Mouse (Mus musculus): ENCODE measurements at regions not wholly inside any gene's neighbourhood (a gene's known extent, or its start where the extent isn't known, plus 50 kb on each side); places are given as distances from the start of the nearest gene placed in this dataset.

GRCm38 (mm10) chr3:38299236-38299897 is 185.3 kb downstream of the Ankrd50 start:
- H3K9me3 ChIP-seq (ENCODE audit: control insufficient read depth, low read length) = no peaks in the 10 kb centered on the region
- DNase-seq (ENCODE audit: low spot score) = peak; percentile 51
- no peaks in the 10 kb centered on the region for H3K27me3 ChIP-seq (ENCODE audit: control insufficient read depth, insufficient read depth, low read length)
- no peak overlapping the region for H3K4me3 ChIP-seq (replicated peaks; ENCODE audit: low read length)
- no peak overlapping the region for H3K4me2 ChIP-seq (replicated peaks)
- H3K36me3 ChIP-seq (replicated peaks; ENCODE audit: control insufficient read depth, insufficient read depth) = no peaks in the 10 kb centered on the region
- no peak overlapping the region for H3K9ac ChIP-seq
- H3K27ac ChIP-seq = peak overlapping the region; percentile 32; the same call in 1 of the 2 replicates
- H3K4me1 ChIP-seq (replicated peaks; ENCODE audit: control insufficient read depth, insufficient read depth, low read length) = peaks cover 7% of the 10 kb centered on the region; the same call in 1 of the 2 replicates
- peak; percentile 92 for ATAC-seq (ENCODE audit: low FRiP score)
- 14% methylated on average over 2 of the region's 2 CpGs for WGBS

GRCm38 (mm10) chr3:38297499-38297898 is 187.1 kb downstream of the Ankrd50 start:
- no peak overlapping the region for H3K4me3 ChIP-seq (replicated peaks; ENCODE audit: low read length)
- no peak overlapping the region for H3K27ac ChIP-seq
- no peak overlapping the region for H3K4me2 ChIP-seq (replicated peaks)
- no peaks in the 10 kb centered on the region for H3K27me3 ChIP-seq (ENCODE audit: control insufficient read depth, insufficient read depth, low read length)
- H3K4me1 ChIP-seq (replicated peaks; ENCODE audit: control insufficient read depth, insufficient read depth, low read length) = peaks cover 7% of the 10 kb centered on the region; the same call in 1 of the 2 replicates
- WGBS = 82% methylated on average over 2 of the region's 2 CpGs
- H3K9ac ChIP-seq = no peak overlapping the region
- DNase-seq (ENCODE audit: low spot score) = no peak
- ATAC-seq (ENCODE audit: low FRiP score) = no peak
- no peaks in the 10 kb centered on the region for H3K9me3 ChIP-seq (ENCODE audit: control insufficient read depth, low read length)
- no peaks in the 10 kb centered on the region for H3K36me3 ChIP-seq (replicated peaks; ENCODE audit: control insufficient read depth, insufficient read depth)

DNA sequence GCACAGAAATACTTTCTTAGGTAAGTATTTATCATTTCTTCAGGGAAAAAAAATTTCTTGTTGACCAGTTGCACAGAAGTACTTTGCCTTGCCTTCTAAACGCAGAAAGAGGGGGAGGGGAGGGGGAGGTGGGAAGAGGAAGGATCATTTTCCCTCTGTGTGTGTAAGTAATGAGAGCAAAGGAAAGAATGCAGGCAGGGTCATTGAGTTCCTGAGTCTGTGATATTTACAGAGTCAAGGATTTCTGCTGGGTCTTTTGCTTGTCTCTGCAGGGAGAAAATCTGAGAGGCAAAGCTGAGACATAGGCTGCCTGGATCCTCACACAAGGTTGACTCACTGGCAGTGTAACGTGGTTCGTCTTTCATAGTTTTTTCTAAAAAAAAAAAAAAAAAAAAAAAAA is 195.6 kb downstream of the Ankrd50 start:
- WGBS = 48% methylated on average over 3 of the region's 3 CpGs
- no peak for DNase-seq (ENCODE audit: low spot score)
- no peak overlapping the region for H3K4me3 ChIP-seq (replicated peaks; ENCODE audit: low read length)

GRCm38 (mm10) chr3:38283687-38284124 is 200.9 kb downstream of the Ankrd50 start:
- H3K36me3 ChIP-seq (replicated peaks; ENCODE audit: control insufficient read depth, insufficient read depth) = no peaks in the 10 kb centered on the region
- no peak overlapping the region for H3K4me3 ChIP-seq (replicated peaks; ENCODE audit: low read length)
- no peaks in the 10 kb centered on the region for H3K4me1 ChIP-seq (replicated peaks; ENCODE audit: control insufficient read depth, insufficient read depth, low read length)
- no peak for DNase-seq (ENCODE audit: low spot score)
- H3K9me3 ChIP-seq (ENCODE audit: control insufficient read depth, low read length) = 0 out of 2 replicates have a peak, but pooled peaks cover 5% of the 10 kb centered on the region
- no peak overlapping the region for H3K4me2 ChIP-seq (replicated peaks)
- H3K27ac ChIP-seq = no peak overlapping the region
- no peak overlapping the region for H3K9ac ChIP-seq
- ATAC-seq (ENCODE audit: low FRiP score) = no peak
- H3K27me3 ChIP-seq (ENCODE audit: control insufficient read depth, insufficient read depth, low read length) = no peaks in the 10 kb centered on the region
- WGBS = 69% methylated on average over 11 of the region's 11 CpGs

More for the DNA sequence above, 195.6 kb downstream of the Ankrd50 start:
- Histone ChIP-seq H3K27ac (no peak overlapping the region), H3K4me1 (replicated peaks; ENCODE audit: control insufficient read depth, insufficient read depth, low read length) (no peaks in the 10 kb centered on the region), H3K9ac (no peak overlapping the region), H3K9me3 (ENCODE audit: control insufficient read depth, low read length) (0 out of 2 replicates have a peak, but pooled peaks cover 5% of the 10 kb centered on the region), H3K27me3 (ENCODE audit: control insufficient read depth, insufficient read depth, low read length) (no peaks in the 10 kb centered on the region), H3K4me2 (replicated peaks) (no peak overlapping the region), H3K36me3 (replicated peaks; ENCODE audit: control insufficient read depth, insufficient read depth) (no peaks in the 10 kb centered on the region)
- ATAC-seq (ENCODE audit: low FRiP score) = no peak

- ATAC-seq (ENCODE audit: low FRiP score) (no peak), DNase-seq (ENCODE audit: low spot score) (no peak)
- no peaks in the 10 kb centered on the region for H3K4me1 ChIP-seq (replicated peaks; ENCODE audit: control insufficient read depth, insufficient read depth, low read length)
- H3K9ac ChIP-seq = no peak overlapping the region
- H3K36me3 ChIP-seq (replicated peaks; ENCODE audit: control insufficient read depth, insufficient read depth) = no peaks in the 10 kb centered on the region
- H3K4me2 ChIP-seq (replicated peaks) = no peak overlapping the region
- no peaks in the 10 kb centered on the region for H3K27me3 ChIP-seq (ENCODE audit: control insufficient read depth, insufficient read depth, low read length)
- WGBS = 92% methylated on average over 4 of the region's 4 CpGs
- H3K4me3 ChIP-seq (replicated peaks; ENCODE audit: low read length) = no peak overlapping the region
- no peak overlapping the region for H3K27ac ChIP-seq
- H3K9me3 ChIP-seq (ENCODE audit: control insufficient read depth, low read length) = 0 out of 2 replicates have a peak, but pooled peaks cover 5% of the 10 kb centered on the region
Observed at GRCm38 (mm10) chr3:38282891-38283290, 201.8 kb downstream of the Ankrd50 start.

DNA sequence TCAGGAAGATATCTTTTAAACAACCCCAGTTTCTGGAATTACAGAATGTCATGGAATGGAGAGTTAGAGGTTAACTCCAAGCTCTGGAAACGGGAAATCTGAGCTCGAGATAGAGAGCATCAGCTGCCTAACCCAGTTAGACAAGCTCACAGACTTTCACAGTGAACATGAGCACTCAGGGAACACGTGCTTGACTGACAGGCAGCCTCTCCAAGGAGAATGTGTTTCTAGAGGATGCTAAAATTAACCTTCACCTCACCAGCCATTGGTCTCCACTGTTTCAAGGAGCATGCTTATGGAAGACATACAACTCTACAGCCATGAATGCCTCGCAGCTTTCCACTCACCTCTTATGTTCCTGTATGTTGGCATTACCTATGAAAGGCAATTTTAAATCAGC is 203.0 kb downstream of the Ankrd50 start:
- Histone ChIP-seq H3K27ac (no peak overlapping the region), H3K9ac (no peak overlapping the region), H3K4me3 (replicated peaks; ENCODE audit: low read length) (no peak overlapping the region), H3K4me1 (replicated peaks; ENCODE audit: control insufficient read depth, insufficient read depth, low read length) (no peaks in the 10 kb centered on the region), H3K4me2 (replicated peaks) (no peak overlapping the region), H3K27me3 (ENCODE audit: control insufficient read depth, insufficient read depth, low read length) (no peaks in the 10 kb centered on the region), H3K9me3 (ENCODE audit: control insufficient read depth, low read length) (0 out of 2 replicates have a peak, but pooled peaks cover 5% of the 10 kb centered on the region), H3K36me3 (replicated peaks; ENCODE audit: control insufficient read depth, insufficient read depth) (no peaks in the 10 kb centered on the region)
- 70% methylated on average over 4 of the region's 4 CpGs for WGBS
- ATAC-seq (ENCODE audit: low FRiP score) = no peak
- no peak for DNase-seq (ENCODE audit: low spot score)

GRCm38 (mm10) chr3:38280876-38281275 is 203.8 kb downstream of the Ankrd50 start:
- no peak overlapping the region for H3K27ac ChIP-seq
- no peak for ATAC-seq (ENCODE audit: low FRiP score)
- WGBS = 89% methylated on average over 6 of the region's 6 CpGs

GRCm38 (mm10) chr3:38280105-38280504 is 204.5 kb downstream of the Ankrd50 start:
- Histone ChIP-seq H3K27ac (no peak overlapping the region), H3K9ac (no peak overlapping the region), H3K4me1 (replicated peaks; ENCODE audit: control insufficient read depth, insufficient read depth, low read length) (no peaks in the 10 kb centered on the region), H3K4me3 (replicated peaks; ENCODE audit: low read length) (no peak overlapping the region), H3K4me2 (replicated peaks) (no peak overlapping the region), H3K9me3 (ENCODE audit: control insufficient read depth, low read length) (no peaks in the 10 kb centered on the region), H3K36me3 (replicated peaks; ENCODE audit: control insufficient read depth, insufficient read depth) (no peaks in the 10 kb centered on the region), H3K27me3 (ENCODE audit: control insufficient read depth, insufficient read depth, low read length) (no peaks in the 10 kb centered on the region)
- no peak for ATAC-seq (ENCODE audit: low FRiP score)
- no peak for DNase-seq (ENCODE audit: low spot score)
- 81% methylated on average over 3 of the region's 3 CpGs for WGBS

More at GRCm38 (mm10) chr3:38280876-38281275, 203.8 kb downstream of the Ankrd50 start:
- DNase-seq (ENCODE audit: low spot score) = no peak
- no peaks in the 10 kb centered on the region for H3K27me3 ChIP-seq (ENCODE audit: control insufficient read depth, insufficient read depth, low read length)
- H3K9ac ChIP-seq = no peak overlapping the region
- no peaks in the 10 kb centered on the region for H3K4me1 ChIP-seq (replicated peaks; ENCODE audit: control insufficient read depth, insufficient read depth, low read length)
- no peaks in the 10 kb centered on the region for H3K9me3 ChIP-seq (ENCODE audit: control insufficient read depth, low read length)
- H3K36me3 ChIP-seq (replicated peaks; ENCODE audit: control insufficient read depth, insufficient read depth) = no peaks in the 10 kb centered on the region
- no peak overlapping the region for H3K4me2 ChIP-seq (replicated peaks)
- no peak overlapping the region for H3K4me3 ChIP-seq (replicated peaks; ENCODE audit: low read length)

- 92% methylated on average over 1 of the region's 1 CpGs for WGBS
- no peak for ATAC-seq (ENCODE audit: low FRiP score)
- no peak overlapping the region for H3K4me3 ChIP-seq (replicated peaks; ENCODE audit: low read length)
Observed at GRCm38 (mm10) chr3:38276948-38277504, 207.6 kb downstream of the Ankrd50 start.

More at GRCm38 (mm10) chr3:38276948-38277504, 207.6 kb downstream of the Ankrd50 start:
- Histone ChIP-seq H3K9me3 (ENCODE audit: control insufficient read depth, low read length) (no peaks in the 10 kb centered on the region), H3K4me1 (replicated peaks; ENCODE audit: control insufficient read depth, insufficient read depth, low read length) (no peaks in the 10 kb centered on the region), H3K4me2 (replicated peaks) (no peak overlapping the region), H3K36me3 (replicated peaks; ENCODE audit: control insufficient read depth, insufficient read depth) (no peaks in the 10 kb centered on the region), H3K27ac (no peak overlapping the region), H3K9ac (no peak overlapping the region), H3K27me3 (ENCODE audit: control insufficient read depth, insufficient read depth, low read length) (no peaks in the 10 kb centered on the region)
- DNase-seq (ENCODE audit: low spot score) = no peak

Measured in hindbrain, embryonic 14.5 days (tissue).